Mouse (Mus musculus): ENCODE measurements around the gene Lgalsl. TPM values are rescaled to one million over a fixed set of nuclear protein-coding genes. Genes with fewer than 3 reads are reported as not detected.

Lgalsl gene
- total and polyA plus RNA-seq, 3 experiments, result 0.11 TPM; not detected in 2

- no peak overlapping the region for H3K4me3 ChIP-seq (ENCODE audit: low read depth, low read length)
- ATAC-seq (ENCODE audit: extremely low read depth, insufficient number of reproducible peaks, low FRiP score, poor library complexity, severe bottlenecking) (no peak), DNase-seq (ENCODE audit: low spot score) (no peak)
- TF ChIP-seq TAL1 (conservative IDR thresholded peaks at IDR 0.05; ENCODE audit: low read depth, low read length) (no peak), POLR2AphosphoS5 (IDR thresholded peaks at IDR 0.05; ENCODE audit: insufficient replicate concordance, low read depth, low read length) (no peak), GATA2 (IDR thresholded peaks at IDR 0.05; ENCODE audit: borderline replicate concordance, low read depth, low read length) (no peak), GATA1 (IDR thresholded peaks at IDR 0.05; ENCODE audit: borderline replicate concordance, low read length) (no peak), CTCF (IDR thresholded peaks at IDR 0.05; ENCODE audit: low read depth, low read length) (no peak)
- H3K9me3 ChIP-seq (replicated peaks), result no peaks in the 10 kb centered on the region
- no peaks in the 10 kb centered on the region for H3K36me3 ChIP-seq (replicated peaks)
- H3K4me1 ChIP-seq (ENCODE audit: insufficient read depth, low read depth, low read length), result peaks cover 2% of the 10 kb centered on the region; the same call in 1 of the 2 replicates
- peaks cover 10% of the 10 kb centered on the region; the same call in 1 of the 2 replicates for H3K27me3 ChIP-seq (ENCODE audit: insufficient read depth, low read length)
Observed at GRCm38 (mm10) chr11:20776668-20777067, 54.2 kb downstream of the Lgalsl start.

Other genes starting within 250 kb of the Lgalsl start
- gene Aftph, start 89.5 kb downstream of the Lgalsl start, total RNA-seq (2014; fragmentation: Nextera tagmentation), result 86.3 and 103 TPM in 2 replicates
- 56.9 and 57.5 TPM in 2 replicates for gene Aftph, start 89.5 kb downstream of the Lgalsl start, total RNA-seq (2017)
- gene Aftph, start 89.5 kb downstream of the Lgalsl start, polyA plus RNA-seq (2012), result 8.8 and 9.0 TPM in 2 replicates

Data from G1E (cell line).